Mouse (Mus musculus): ENCODE measurements around the gene Farp1. TPM values are rescaled to one million over a fixed set of nuclear protein-coding genes. Genes with fewer than 3 reads are reported as not detected.

The Farp1 gene
- total and polyA plus RNA-seq, 3 experiments = 6.4 to 11.1 (median 10.9) TPM

DNA sequence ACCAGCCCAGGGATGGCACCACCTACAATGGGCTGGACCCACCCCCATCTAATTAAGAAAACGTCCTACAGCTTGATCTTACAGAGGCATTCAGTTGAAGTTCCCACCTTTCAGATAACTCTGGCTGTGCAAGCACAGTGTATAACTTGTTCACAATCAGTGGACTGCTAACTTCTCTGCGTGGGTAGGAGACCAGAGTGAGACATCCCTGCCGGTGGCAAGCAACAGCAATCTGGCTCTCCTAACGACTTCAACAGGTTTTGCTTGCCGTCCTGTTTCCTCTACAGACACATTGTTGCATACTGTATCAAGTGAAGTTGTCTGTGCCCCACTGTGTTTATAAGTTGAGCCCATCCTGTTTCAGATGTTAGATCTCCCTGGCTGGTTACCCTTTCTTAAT lies 45.7 kb downstream of the Farp1 start:
- H3K4me3 ChIP-seq = no peak overlapping the region
- DNase-seq = no peak
- H3K4me1 ChIP-seq (ENCODE audit: control insufficient read depth, insufficient read depth, low read length) = peaks cover 3% of the 10 kb centered on the region
- WGBS = 59% methylated on average over 5 of the region's 5 CpGs
- intact Hi-C loops (cut with DNase I) = no loop called here
- no peaks in the 10 kb centered on the region for H3K36me3 ChIP-seq (ENCODE audit: control insufficient read depth, insufficient read depth, low read length)
- no peak overlapping the region for H3K9ac ChIP-seq (ENCODE audit: low read depth, low read length)
- H3K27me3 ChIP-seq (ENCODE audit: control insufficient read depth, insufficient read depth, low read length) = no peaks in the 10 kb centered on the region
- no peak overlapping the region for H3K27ac ChIP-seq
- H3K79me2 ChIP-seq (replicated peaks; ENCODE audit: control insufficient read depth, insufficient read depth, low read length) = no peaks in the 10 kb centered on the region
- TF ChIP-seq POLR2A (IDR thresholded peaks at IDR 0.05; ENCODE audit: insufficient read depth, low read depth, low read length) (no peak), EP300 (IDR thresholded peaks at IDR 0.05; ENCODE audit: insufficient read depth, low read depth, low read length) (no peak), CTCF (IDR thresholded peaks at IDR 0.05) (no peak)

DNA sequence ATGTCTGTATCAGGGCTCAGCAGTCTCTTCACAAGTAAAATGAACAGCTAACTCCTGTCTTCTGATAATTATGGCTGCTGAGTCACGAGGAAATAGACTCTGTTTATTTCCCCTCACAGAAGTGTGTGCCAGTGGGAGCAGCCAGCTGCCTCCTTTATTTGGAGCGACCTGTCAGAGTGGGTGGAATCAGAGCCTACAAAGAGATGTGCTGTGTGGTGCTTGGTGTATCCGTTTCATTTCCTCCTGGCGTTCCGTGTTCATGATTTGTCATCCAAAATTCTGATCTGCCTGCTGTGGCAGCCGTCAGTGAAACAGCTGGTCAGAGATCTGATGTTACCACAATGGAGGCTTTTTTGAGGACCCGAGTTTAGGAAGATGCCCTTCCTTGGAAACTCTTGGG lies 47.3 kb downstream of the Farp1 start:
- 0 out of 2 replicates have a peak, but pooled peaks have one; percentile 41 for TF ChIP-seq EP300 (IDR thresholded peaks at IDR 0.05; ENCODE audit: insufficient read depth, low read depth, low read length)
- TF ChIP-seq POLR2A (IDR thresholded peaks at IDR 0.05; ENCODE audit: insufficient read depth, low read depth, low read length) = no peak
- Histone ChIP-seq H3K4me1 (ENCODE audit: control insufficient read depth, insufficient read depth, low read length) (peaks cover 3% of the 10 kb centered on the region), H3K36me3 (ENCODE audit: control insufficient read depth, insufficient read depth, low read length) (no peaks in the 10 kb centered on the region), H3K27ac (peak overlapping the region; percentile 19; the same call in 1 of the 2 replicates), H3K4me3 (peak overlapping the region; percentile 18; the same call in 1 of the 2 replicates), H3K9ac (ENCODE audit: low read depth, low read length) (peak overlapping the region; percentile 19; the same call in 1 of the 2 replicates), H3K79me2 (replicated peaks; ENCODE audit: control insufficient read depth, insufficient read depth, low read length) (no peaks in the 10 kb centered on the region), H3K27me3 (ENCODE audit: control insufficient read depth, insufficient read depth, low read length) (no peaks in the 10 kb centered on the region)
- 8% methylated on average over 7 of the region's 7 CpGs for WGBS
- peak in 1 of 2 experiments; percentile 62 for DNase-seq
- intact Hi-C loops (cut with DNase I) = no loop called here

DNA sequence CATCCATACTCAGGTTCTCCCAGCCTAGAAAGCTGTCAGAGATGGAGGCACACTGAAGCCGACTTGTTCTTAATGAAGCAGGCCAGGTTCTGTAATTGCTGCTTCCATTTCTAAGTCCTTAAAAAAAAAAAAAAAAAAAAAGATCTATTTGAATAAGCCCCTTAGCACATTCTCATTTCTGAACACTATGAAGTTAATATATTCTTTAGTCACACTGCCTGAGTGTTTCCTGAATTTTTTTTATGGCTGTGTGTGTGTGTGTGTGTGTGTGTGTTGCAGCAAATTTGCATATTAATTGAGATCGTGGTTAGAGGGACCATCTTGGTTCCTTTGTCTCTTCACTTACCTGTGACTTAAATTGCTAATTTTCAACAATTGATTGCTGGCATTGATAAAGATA lies 47.8 kb downstream of the Farp1 start:
- no peaks in the 10 kb centered on the region for H3K27me3 ChIP-seq (ENCODE audit: control insufficient read depth, insufficient read depth, low read length)
- H3K27ac ChIP-seq = peak overlapping the region; percentile 19; the same call in 1 of the 2 replicates
- no peak for TF ChIP-seq CTCF (IDR thresholded peaks at IDR 0.05)
- intact Hi-C loops (cut with DNase I) = no loop called here
- no peaks in the 10 kb centered on the region for H3K36me3 ChIP-seq (ENCODE audit: control insufficient read depth, insufficient read depth, low read length)
- no peaks in the 10 kb centered on the region for H3K79me2 ChIP-seq (replicated peaks; ENCODE audit: control insufficient read depth, insufficient read depth, low read length)
- peaks cover 3% of the 10 kb centered on the region for H3K4me1 ChIP-seq (ENCODE audit: control insufficient read depth, insufficient read depth, low read length)
- no peak for DNase-seq
- peak overlapping the region; percentile 18; the same call in 1 of the 2 replicates for H3K4me3 ChIP-seq
- H3K9ac ChIP-seq (ENCODE audit: low read depth, low read length) = no peak overlapping the region
- WGBS = 65% methylated on average over 2 of the region's 2 CpGs

DNA sequence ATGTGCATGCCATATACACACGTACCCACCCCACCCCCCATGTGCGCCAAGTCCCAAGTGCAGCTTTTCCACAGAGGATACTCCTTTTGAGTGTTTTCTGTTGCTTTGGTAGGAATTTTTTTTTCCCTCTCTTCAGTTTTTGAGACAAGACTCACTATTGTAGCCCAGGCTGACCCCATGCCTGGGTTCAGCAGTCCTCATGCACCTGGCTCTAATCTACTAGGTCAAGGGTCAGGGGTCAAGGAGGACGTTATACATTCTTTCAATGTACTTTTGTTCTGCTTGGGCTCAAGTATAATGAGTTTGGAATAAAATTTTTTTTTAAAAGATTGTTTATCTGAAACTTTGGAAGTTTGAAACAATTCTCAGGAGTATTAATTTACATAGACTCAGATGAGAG lies 48.4 kb downstream of the Farp1 start:
- Histone ChIP-seq H3K79me2 (replicated peaks; ENCODE audit: control insufficient read depth, insufficient read depth, low read length) (no peaks in the 10 kb centered on the region), H3K4me3 (no peak overlapping the region), H3K36me3 (ENCODE audit: control insufficient read depth, insufficient read depth, low read length) (no peaks in the 10 kb centered on the region), H3K27ac (no peak overlapping the region), H3K4me1 (ENCODE audit: control insufficient read depth, insufficient read depth, low read length) (peaks cover 3% of the 10 kb centered on the region), H3K27me3 (ENCODE audit: control insufficient read depth, insufficient read depth, low read length) (no peaks in the 10 kb centered on the region), H3K9ac (ENCODE audit: low read depth, low read length) (no peak overlapping the region)
- no peak for DNase-seq
- WGBS = 87% methylated on average over 3 of the region's 3 CpGs
- intact Hi-C loops (cut with DNase I) = no loop called here
- TF ChIP-seq POLR2A (IDR thresholded peaks at IDR 0.05; ENCODE audit: insufficient read depth, low read depth, low read length) = no peak
- TF ChIP-seq EP300 (IDR thresholded peaks at IDR 0.05; ENCODE audit: insufficient read depth, low read depth, low read length) = no peak
- TF ChIP-seq CTCF (IDR thresholded peaks at IDR 0.05) = no peak

DNA sequence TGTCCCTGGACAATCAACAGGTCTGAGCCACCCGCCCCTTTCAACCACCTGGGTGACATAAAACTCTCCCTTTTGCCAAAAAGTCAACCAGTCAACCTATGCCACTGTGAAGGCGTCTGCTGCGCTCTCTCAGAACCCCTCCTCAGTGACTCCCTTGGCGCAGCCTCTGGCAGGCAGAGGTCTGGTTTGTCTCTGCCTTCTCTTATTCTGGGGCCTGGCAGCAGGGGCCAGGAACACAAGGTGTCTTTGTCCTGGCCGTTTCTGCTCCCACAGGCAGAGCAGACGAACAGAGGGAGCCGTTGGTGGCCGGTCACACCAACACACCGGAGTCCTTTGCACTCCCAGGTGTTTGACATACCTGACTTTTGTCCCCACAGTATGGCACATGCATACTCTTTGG lies 57.5 kb downstream of the Farp1 start:
- 79% methylated on average over 9 of the region's 9 CpGs for WGBS
- no peak overlapping the region for H3K27ac ChIP-seq
- DNase-seq = no peak
- H3K9ac ChIP-seq (ENCODE audit: low read depth, low read length) = no peak overlapping the region
- intact Hi-C loops (cut with DNase I) = no loop called here
- H3K4me1 ChIP-seq (ENCODE audit: control insufficient read depth, insufficient read depth, low read length) = no peaks in the 10 kb centered on the region; the same call in none of the 2 replicates
- no peak for TF ChIP-seq EP300 (IDR thresholded peaks at IDR 0.05; ENCODE audit: insufficient read depth, low read depth, low read length)
- TF ChIP-seq CTCF (IDR thresholded peaks at IDR 0.05) = no peak
- no peak for TF ChIP-seq POLR2A (IDR thresholded peaks at IDR 0.05; ENCODE audit: insufficient read depth, low read depth, low read length)
- H3K4me3 ChIP-seq = no peak overlapping the region
- H3K36me3 ChIP-seq (ENCODE audit: control insufficient read depth, insufficient read depth, low read length) = no peaks in the 10 kb centered on the region
- 0 out of 2 replicates have a peak, but pooled peaks cover 2% of the 10 kb centered on the region for H3K79me2 ChIP-seq (replicated peaks; ENCODE audit: control insufficient read depth, insufficient read depth, low read length)
- no peaks in the 10 kb centered on the region for H3K27me3 ChIP-seq (ENCODE audit: control insufficient read depth, insufficient read depth, low read length)

DNA sequence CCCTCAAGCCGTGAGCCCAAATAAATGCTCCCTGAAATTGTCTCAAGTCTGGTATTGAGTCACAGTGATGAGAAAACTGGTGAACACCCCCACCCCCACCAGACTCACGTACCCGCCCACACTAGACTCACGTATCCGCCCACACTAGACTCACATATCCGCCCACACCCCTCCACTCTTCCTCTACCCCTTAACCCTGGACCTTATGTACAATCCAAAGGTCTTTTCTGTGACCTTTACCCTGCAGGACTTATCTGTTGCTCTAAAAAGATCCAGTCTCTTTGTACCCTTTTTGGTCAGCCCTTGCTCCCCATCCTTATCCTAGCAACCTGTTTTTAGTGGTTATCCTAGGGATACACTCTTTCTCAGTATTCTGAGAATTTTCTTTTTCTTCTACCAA lies 58.9 kb downstream of the Farp1 start:
- intact Hi-C loops (cut with DNase I) = no loop called here
- no peak for DNase-seq

More for the DNA sequence above, 58.9 kb downstream of the Farp1 start:
- TF ChIP-seq POLR2A (IDR thresholded peaks at IDR 0.05; ENCODE audit: insufficient read depth, low read depth, low read length) (no peak), CTCF (IDR thresholded peaks at IDR 0.05) (no peak), EP300 (IDR thresholded peaks at IDR 0.05; ENCODE audit: insufficient read depth, low read depth, low read length) (no peak)
- H3K4me3 ChIP-seq = no peak overlapping the region
- H3K27me3 ChIP-seq (ENCODE audit: control insufficient read depth, insufficient read depth, low read length) = no peaks in the 10 kb centered on the region
- no peaks in the 10 kb centered on the region for H3K36me3 ChIP-seq (ENCODE audit: control insufficient read depth, insufficient read depth, low read length)
- no peak overlapping the region for H3K9ac ChIP-seq (ENCODE audit: low read depth, low read length)
- 0 out of 2 replicates have a peak, but pooled peaks cover 2% of the 10 kb centered on the region for H3K79me2 ChIP-seq (replicated peaks; ENCODE audit: control insufficient read depth, insufficient read depth, low read length)
- H3K27ac ChIP-seq = no peak overlapping the region
- whole genome bisulfite sequencing = 76% methylated on average over 6 of the region's 6 CpGs
- H3K4me1 ChIP-seq (ENCODE audit: control insufficient read depth, insufficient read depth, low read length) = peaks cover 4% of the 10 kb centered on the region

Data from heart, adult 2 months (tissue).